Mouse (Mus musculus): ENCODE results near the gene Supt5. TPM values are rescaled to one million over a fixed set of nuclear protein-coding genes. Genes with fewer than 3 reads are reported as not detected.
"Not testable (repeated sequence)": the region's sequence is repeated elsewhere in the genome, so short reads cannot be mapped to it uniquely, and the experiment has no call there.

The Supt5 gene
- 92.1 and 94.1 TPM in 2 replicates for polyA plus RNA-seq (2015; fragmentation: Nextera tagmentation; extraction: Ambion mirVana)

- no peaks in the 10 kb centered on the region for H3K27me3 ChIP-seq
- H3K9ac ChIP-seq, result peak within 1 kb of the TSS; percentile 96
- no peaks in the 10 kb centered on the region for H3K9me3 ChIP-seq
- peak; percentile 99 for ATAC-seq (ENCODE audit: low read depth)
- under 1% methylated on average over 77 of the region's 77 CpGs for WGBS
- H3K27ac ChIP-seq (replicated peaks), result peak within 1 kb of the TSS; percentile 85
- H3K4me1 ChIP-seq (replicated peaks), result peaks cover 30% of the 10 kb centered on the region
- H3K4me3 ChIP-seq, result peak within 1 kb of the TSS; percentile 89
- peak within 1 kb of the TSS; percentile 89 for H3K4me2 ChIP-seq
- peaks cover 14% of the 10 kb centered on the region; the same call in 1 of the 2 replicates for H3K36me3 ChIP-seq
These were observed at the start of gene Supt5 for GRCm38 (mm10) chr7:28338108-28338998. Supt5 (minus strand) TSS chr7:28338746.

GRCm38 (mm10) chr7:28387384-28387783 is 48.8 kb upstream of the Supt5 start:
- H3K9ac ChIP-seq; H3K4me3 ChIP-seq; H3K4me2 ChIP-seq; ATAC-seq (ENCODE audit: low read depth); H3K27me3 ChIP-seq; H3K27ac ChIP-seq (replicated peaks); H3K9me3 ChIP-seq: not testable (repeated sequence)
- 90% methylated on average over 7 of the region's 7 CpGs for WGBS
- H3K36me3 ChIP-seq, result peaks cover 49% of the 10 kb centered on the region
- peaks cover 17% of the 10 kb centered on the region for H3K4me1 ChIP-seq (replicated peaks)

- not testable (repeated sequence) for H3K27me3 ChIP-seq; H3K27ac ChIP-seq (replicated peaks); H3K4me3 ChIP-seq; H3K9ac ChIP-seq; ATAC-seq (ENCODE audit: low read depth); H3K4me2 ChIP-seq; H3K9me3 ChIP-seq
- 86% methylated on average over 6 of the region's 6 CpGs for WGBS
- H3K36me3 ChIP-seq, result peaks cover 49% of the 10 kb centered on the region
- H3K4me1 ChIP-seq (replicated peaks), result peaks cover 21% of the 10 kb centered on the region
These were observed 48.3 kb upstream of the Supt5 start for GRCm38 (mm10) chr7:28386877-28387276.

GRCm38 (mm10) chr7:28386462-28386861 is 47.9 kb upstream of the Supt5 start:
- H3K9ac ChIP-seq, result no peak overlapping the region

GRCm38 (mm10) chr7:28386007-28386406 is 47.5 kb upstream of the Supt5 start:
- Histone ChIP-seq H3K9ac (peak overlapping the region; percentile 26; the same call in 1 of the 2 replicates), H3K9me3 (no peaks in the 10 kb centered on the region), H3K4me2 (no peak overlapping the region), H3K4me1 (replicated peaks) (peaks cover 21% of the 10 kb centered on the region), H3K4me3 (no peak overlapping the region), H3K36me3 (peaks cover 49% of the 10 kb centered on the region), H3K27ac (replicated peaks) (no peak overlapping the region), H3K27me3 (no peaks in the 10 kb centered on the region)
- WGBS, result 83% methylated on average over 7 of the region's 7 CpGs
- ATAC-seq (ENCODE audit: low read depth), result no peak

More at GRCm38 (mm10) chr7:28386462-28386861, 47.9 kb upstream of the Supt5 start:
- H3K4me1 ChIP-seq (replicated peaks), result peaks cover 21% of the 10 kb centered on the region
- no peaks in the 10 kb centered on the region for H3K9me3 ChIP-seq
- no peak overlapping the region for H3K4me2 ChIP-seq
- ATAC-seq (ENCODE audit: low read depth), result peak; percentile 34; the same call in 1 of the 2 replicates
- peaks cover 49% of the 10 kb centered on the region for H3K36me3 ChIP-seq
- no peaks in the 10 kb centered on the region for H3K27me3 ChIP-seq
- no peak overlapping the region for H3K27ac ChIP-seq (replicated peaks)
- H3K4me3 ChIP-seq, result no peak overlapping the region
- 25% methylated on average over 4 of the region's 4 CpGs for WGBS

- no peak overlapping the region for H3K4me3 ChIP-seq
- no peaks in the 10 kb centered on the region for H3K9me3 ChIP-seq
- ATAC-seq (ENCODE audit: low read depth), result no peak
- H3K27ac ChIP-seq (replicated peaks), result no peak overlapping the region
- H3K4me1 ChIP-seq (replicated peaks), result peaks cover 29% of the 10 kb centered on the region
- no peak overlapping the region for H3K9ac ChIP-seq
- no peak overlapping the region for H3K4me2 ChIP-seq
- H3K36me3 ChIP-seq, result peaks cover 42% of the 10 kb centered on the region
- WGBS, result 88% methylated on average over 9 of the region's 9 CpGs
- H3K27me3 ChIP-seq, result peaks cover 4% of the 10 kb centered on the region; the same call in 1 of the 2 replicates
These were observed 46.6 kb upstream of the Supt5 start for GRCm38 (mm10) chr7:28385196-28385595.

- 83% methylated on average over 6 of the region's 6 CpGs for WGBS
These were observed 45.6 kb upstream of the Supt5 start for GRCm38 (mm10) chr7:28384162-28384561.

GRCm38 (mm10) chr7:28383606-28384005 is 45.1 kb upstream of the Supt5 start:
- Histone ChIP-seq H3K27ac (replicated peaks) (no peak overlapping the region), H3K4me2 (no peak overlapping the region), H3K9me3 (no peaks in the 10 kb centered on the region), H3K4me1 (replicated peaks) (peaks cover 41% of the 10 kb centered on the region), H3K27me3 (peaks cover 4% of the 10 kb centered on the region; the same call in 1 of the 2 replicates), H3K9ac (no peak overlapping the region), H3K36me3 (peaks cover 27% of the 10 kb centered on the region), H3K4me3 (no peak overlapping the region)
- ATAC-seq (ENCODE audit: low read depth), result no peak
- WGBS, result 80% methylated on average over 4 of the region's 4 CpGs

More at GRCm38 (mm10) chr7:28384162-28384561, 45.6 kb upstream of the Supt5 start:
- no peak overlapping the region for H3K9ac ChIP-seq
- H3K4me2 ChIP-seq, result no peak overlapping the region
- peaks cover 32% of the 10 kb centered on the region for H3K36me3 ChIP-seq
- H3K4me3 ChIP-seq, result no peak overlapping the region
- ATAC-seq (ENCODE audit: low read depth), result no peak
- H3K27me3 ChIP-seq, result peaks cover 4% of the 10 kb centered on the region; the same call in 1 of the 2 replicates
- H3K4me1 ChIP-seq (replicated peaks), result peaks cover 35% of the 10 kb centered on the region
- no peaks in the 10 kb centered on the region for H3K9me3 ChIP-seq
- H3K27ac ChIP-seq (replicated peaks), result no peak overlapping the region

GRCm38 (mm10) chr7:28382981-28383396 is 44.4 kb upstream of the Supt5 start:
- Histone ChIP-seq H3K27me3 (peaks cover 4% of the 10 kb centered on the region; the same call in 1 of the 2 replicates), H3K9me3 (no peaks in the 10 kb centered on the region), H3K4me3 (no peak overlapping the region), H3K27ac (replicated peaks) (peak overlapping the region; percentile 46; the same call in 1 of the 2 replicates), H3K4me1 (replicated peaks) (peaks cover 47% of the 10 kb centered on the region), H3K9ac (no peak overlapping the region), H3K4me2 (0 out of 2 replicates have a peak overlapping the region, but pooled peaks have one; percentile 48), H3K36me3 (peaks cover 21% of the 10 kb centered on the region)
- ATAC-seq (ENCODE audit: low read depth), result no peak
- 81% methylated on average over 11 of the region's 11 CpGs for WGBS

- no peak for ATAC-seq (ENCODE audit: low read depth)
- H3K9ac ChIP-seq, result peak overlapping the region; percentile 60; the same call in 1 of the 2 replicates
- peaks cover 15% of the 10 kb centered on the region for H3K36me3 ChIP-seq
- H3K4me1 ChIP-seq (replicated peaks), result peaks cover 52% of the 10 kb centered on the region
- H3K27ac ChIP-seq (replicated peaks), result 0 out of 2 replicates have a peak overlapping the region, but pooled peaks have one; percentile 46
- 75% methylated on average over 9 of the region's 12 CpGs for WGBS
- H3K4me3 ChIP-seq, result no peak overlapping the region
- H3K4me2 ChIP-seq, result peak overlapping the region; percentile 48
- peaks cover 4% of the 10 kb centered on the region; the same call in 1 of the 2 replicates for H3K27me3 ChIP-seq
- no peaks in the 10 kb centered on the region for H3K9me3 ChIP-seq
These were observed 43.9 kb upstream of the Supt5 start for GRCm38 (mm10) chr7:28382347-28382951.

GRCm38 (mm10) chr7:28381938-28382337 is 43.4 kb upstream of the Supt5 start:
- Histone ChIP-seq H3K4me3 (peak overlapping the region; percentile 24), H3K27me3 (peaks cover 4% of the 10 kb centered on the region; the same call in 1 of the 2 replicates), H3K36me3 (peaks cover 13% of the 10 kb centered on the region), H3K4me1 (replicated peaks) (peaks cover 57% of the 10 kb centered on the region), H3K27ac (replicated peaks) (peak overlapping the region; percentile 84), H3K9ac (peak overlapping the region; percentile 60; the same call in 1 of the 2 replicates), H3K4me2 (peak overlapping the region; percentile 48), H3K9me3 (no peaks in the 10 kb centered on the region)
- no peak for ATAC-seq (ENCODE audit: low read depth)
- 10% methylated on average over 20 of the region's 20 CpGs for WGBS
